Mouse (Mus musculus) heart, postnatal 14 days (tissue): ENCODE measurements around the gene Zic1. TPM values are rescaled to one million over a fixed set of nuclear protein-coding genes. Genes with fewer than 3 reads are reported as not detected.

Experiments
- DNase-seq, 2 experiments: peaks; one replicate each; pipeline ENCODE4 v3.0.0; 2021 to 2022
- intact Hi-C: fragments of 180-260 bp; cut with DNase I; formaldehyde crosslinking; loops from one replicate; pipeline ENCODE4 v1.15.1; 2025
- long read RNA-seq, 2 experiments: library from polyadenylated mRNA; stranded (forward); transcript quantifications; one replicate each; pipeline ENCODE4 v2.0.0; 2021
- total RNA-seq, 2 experiments: library from RNA; stranded (reverse); gene quantifications; 2 replicates each; pipeline ENCODE4 v1.2.3; 2021

Gene Zic1
- total RNA-seq: not detected
- long read RNA-seq, experiment 1: 0 reads
- long read RNA-seq, experiment 2: 0 reads

- no peak for DNase-seq
- intact Hi-C loops: no loop called here
Measured at GRCm38 (mm10) chr9:91365664-91366063, at the start of gene Zic1. Gene Zic1, minus strand, starts transcription at chr9:91365810.

GRCm38 (mm10) chr9:91414007-91414661 lies 48.5 kb upstream of the Zic1 start:
- DNase-seq: no peak
- intact Hi-C loops: no loop called here

- DNase-seq: no peak
- intact Hi-C loops: no loop called here
Measured at GRCm38 (mm10) chr9:91409771-91410170, 44.2 kb upstream of the Zic1 start.

GRCm38 (mm10) chr9:91406258-91406763 lies 40.7 kb upstream of the Zic1 start:
- no peak for DNase-seq
- intact Hi-C loops: no loop called here

- intact Hi-C loops: no loop called here
- DNase-seq: no peak
Measured at GRCm38 (mm10) chr9:91405753-91406178, 40.2 kb upstream of the Zic1 start.

- no peak for DNase-seq
- intact Hi-C loops: no loop called here
Measured at GRCm38 (mm10) chr9:91404905-91405752, 39.5 kb upstream of the Zic1 start.

GRCm38 (mm10) chr9:91404229-91404628 lies 38.6 kb upstream of the Zic1 start:
- DNase-seq: no peak
- intact Hi-C loops: no loop called here

- intact Hi-C loops: no loop called here
Measured at GRCm38 (mm10) chr9:91401471-91401870, 35.9 kb upstream of the Zic1 start.

GRCm38 (mm10) chr9:91400482-91401093 lies 35.0 kb upstream of the Zic1 start:
- no peak for DNase-seq
- intact Hi-C loops: no loop called here

More at GRCm38 (mm10) chr9:91401471-91401870, 35.9 kb upstream of the Zic1 start:
- no peak for DNase-seq

- intact Hi-C loops: no loop called here
- no peak for DNase-seq
Measured at GRCm38 (mm10) chr9:91399976-91400375, 34.4 kb upstream of the Zic1 start.

- intact Hi-C loops: no loop called here
- no peak for DNase-seq
Measured at GRCm38 (mm10) chr9:91395066-91395772, 29.6 kb upstream of the Zic1 start.

GRCm38 (mm10) chr9:91394211-91394646 lies 28.6 kb upstream of the Zic1 start:
- no peak for DNase-seq
- intact Hi-C loops: no loop called here

GRCm38 (mm10) chr9:91393376-91394068 lies 27.9 kb upstream of the Zic1 start:
- intact Hi-C loops: no loop called here
- no peak for DNase-seq

- no peak for DNase-seq
- intact Hi-C loops: no loop called here
Measured at GRCm38 (mm10) chr9:91388173-91388572, 22.6 kb upstream of the Zic1 start.

GRCm38 (mm10) chr9:91387740-91388080 lies 22.1 kb upstream of the Zic1 start:
- intact Hi-C loops: no loop called here
- no peak for DNase-seq

GRCm38 (mm10) chr9:91386891-91387739 lies 21.5 kb upstream of the Zic1 start:
- intact Hi-C loops: no loop called here
- no peak for DNase-seq

- intact Hi-C loops: no loop called here
- no peak for DNase-seq
Measured at GRCm38 (mm10) chr9:91386502-91386890, 20.9 kb upstream of the Zic1 start.

GRCm38 (mm10) chr9:91385561-91386430 lies 20.2 kb upstream of the Zic1 start:
- intact Hi-C loops: no loop called here
- DNase-seq: no peak
